Mouse (Mus musculus): ENCODE measurements around the gene Kctd17. TPM values are rescaled to one million over a fixed set of nuclear protein-coding genes. Genes with fewer than 3 reads are reported as not detected.

Gene Kctd17
- polyA plus RNA-seq, 1 experiment: 380 TPM

GRCm38 (mm10) chr15:78413083-78413718 lies 15.2 kb upstream of the Kctd17 start:
- DNase-seq (ENCODE audit: extremely low spot score in 1 of 2, low spot score in 1 of 2): no peak

GRCm38 (mm10) chr15:78413719-78414117 lies 14.6 kb upstream of the Kctd17 start:
- DNase-seq (ENCODE audit: extremely low spot score in 1 of 2, low spot score in 1 of 2): no peak

DNA sequence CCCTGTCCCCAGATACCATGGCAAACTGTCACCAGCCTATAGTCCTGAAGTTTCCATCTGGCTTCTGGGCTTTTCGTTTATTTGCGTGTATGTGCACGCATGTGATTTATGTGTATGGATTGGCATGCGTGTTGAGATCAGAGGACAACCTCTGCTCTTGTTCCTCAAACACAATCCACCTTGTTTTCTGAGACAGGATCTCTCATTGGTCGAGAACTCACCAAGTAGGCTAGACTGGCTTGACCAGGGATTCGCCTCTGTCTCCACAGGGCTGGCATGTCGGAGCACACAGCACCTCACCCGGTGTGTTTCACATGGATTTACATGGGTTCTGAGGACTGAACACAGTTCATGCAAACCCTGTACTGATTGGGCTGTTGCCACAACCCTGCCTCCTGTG lies 14.2 kb upstream of the Kctd17 start:
- no peak for DNase-seq (ENCODE audit: extremely low spot score in 1 of 2, low spot score in 1 of 2)

- no peak for DNase-seq (ENCODE audit: extremely low spot score in 1 of 2, low spot score in 1 of 2)
These were observed 11.4 kb upstream of the Kctd17 start for GRCm38 (mm10) chr15:78416937-78417336.

DNA sequence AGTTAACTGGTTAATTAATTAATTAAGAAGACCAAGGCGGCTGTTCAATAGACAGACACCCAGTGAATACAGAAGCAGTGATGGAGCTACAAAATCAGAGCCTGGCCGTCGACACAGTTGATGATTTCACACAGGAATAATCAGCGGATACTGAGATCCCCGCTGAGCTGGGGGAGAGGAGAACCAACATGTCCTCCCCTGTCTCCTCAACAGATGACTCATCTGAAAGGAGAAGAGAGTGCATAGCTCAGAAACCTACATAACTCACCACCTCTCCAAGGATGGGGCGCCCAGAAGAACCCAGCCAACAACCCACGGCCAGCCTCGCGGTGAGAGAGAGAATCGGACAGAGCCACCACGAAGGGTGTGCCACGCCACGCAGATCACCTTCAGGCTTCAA lies 8.0 kb upstream of the Kctd17 start:
- DNase-seq (ENCODE audit: extremely low spot score in 1 of 2, low spot score in 1 of 2): no peak

- peak in 1 of 2 experiments; percentile 92 for DNase-seq (ENCODE audit: extremely low spot score in 1 of 2, low spot score in 1 of 2)
These were observed 6.1 kb upstream of the Kctd17 start for GRCm38 (mm10) chr15:78422046-78422956.

DNA sequence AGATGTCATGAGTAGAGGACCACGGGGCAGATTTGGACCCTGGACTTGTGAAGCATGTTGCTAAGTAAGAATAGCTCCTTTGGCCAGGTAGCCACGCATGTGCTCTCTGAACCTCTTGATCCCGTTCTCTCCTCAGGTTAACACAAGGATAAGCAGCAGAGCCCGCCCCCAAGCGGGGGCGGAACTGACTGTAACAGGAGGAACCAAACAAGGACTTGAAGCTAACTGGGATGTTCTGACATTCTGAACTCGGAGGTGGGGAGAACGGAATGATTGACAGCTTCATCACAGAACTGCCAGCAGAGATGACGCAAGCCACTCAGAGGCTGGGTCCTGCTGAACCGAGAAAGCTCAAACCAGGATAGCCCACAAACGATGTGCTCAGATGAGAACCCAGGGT lies 3.9 kb upstream of the Kctd17 start:
- DNase-seq (ENCODE audit: extremely low spot score in 1 of 2, low spot score in 1 of 2): no peak

- no peak for DNase-seq (ENCODE audit: extremely low spot score in 1 of 2, low spot score in 1 of 2)
These were observed 3.1 kb upstream of the Kctd17 start for GRCm38 (mm10) chr15:78425230-78425629.

DNA sequence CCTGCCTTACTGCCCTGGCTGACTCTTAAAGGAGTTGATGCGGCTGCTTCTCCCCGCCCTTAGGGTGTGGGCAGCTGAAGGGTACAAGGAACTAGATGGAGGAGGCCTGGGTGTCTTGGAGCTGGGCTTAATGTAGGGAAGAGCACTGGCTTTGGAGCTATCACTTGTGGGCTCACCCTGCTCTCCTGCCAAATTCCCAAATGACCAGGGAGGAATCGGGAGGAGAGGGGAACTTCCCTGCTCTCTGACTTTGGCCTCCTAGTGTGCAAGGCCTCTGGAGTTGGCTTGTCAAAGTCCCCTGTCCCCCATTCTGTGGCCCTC lies 735 bp downstream of the Kctd17 start:
- DNase-seq (ENCODE audit: extremely low spot score in 1 of 2, low spot score in 1 of 2): no peak

GRCm38 (mm10) chr15:78429871-78430622 lies 1.7 kb downstream of the Kctd17 start:
- DNase-seq (ENCODE audit: extremely low spot score in 1 of 2, low spot score in 1 of 2): no peak

- no peak for DNase-seq (ENCODE audit: extremely low spot score in 1 of 2, low spot score in 1 of 2)
These were observed 2.5 kb downstream of the Kctd17 start for GRCm38 (mm10) chr15:78430874-78431273.

- no peak for DNase-seq (ENCODE audit: extremely low spot score in 1 of 2, low spot score in 1 of 2)
These were observed 3.3 kb downstream of the Kctd17 start for GRCm38 (mm10) chr15:78431541-78432121.

- DNase-seq (ENCODE audit: extremely low spot score in 1 of 2, low spot score in 1 of 2): peak in 1 of 2 experiments; percentile 75
These were observed 6.6 kb downstream of the Kctd17 start for GRCm38 (mm10) chr15:78434896-78435520.

DNA sequence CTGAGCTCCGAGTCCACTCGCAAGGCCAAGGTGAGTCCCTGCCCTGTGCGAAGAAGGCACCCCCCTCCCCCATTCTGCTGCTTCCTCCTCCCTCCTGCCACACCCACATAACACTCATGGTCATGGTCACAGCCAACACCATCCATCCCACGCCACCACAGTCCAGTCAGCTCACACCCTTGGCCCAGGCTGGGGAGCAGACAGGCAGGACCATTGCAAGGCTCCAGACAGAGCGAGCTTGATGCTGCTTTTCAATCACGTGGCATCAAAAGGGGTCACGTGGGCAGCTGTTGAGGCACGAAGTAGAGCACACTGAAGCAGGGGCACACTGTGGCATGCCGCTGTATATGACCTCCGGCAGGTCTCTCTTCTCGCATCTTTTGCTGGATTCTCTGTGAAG lies 7.3 kb downstream of the Kctd17 start:
- DNase-seq (ENCODE audit: extremely low spot score in 1 of 2, low spot score in 1 of 2): no peak

GRCm38 (mm10) chr15:78436380-78437192 lies 8.2 kb downstream of the Kctd17 start:
- peak; percentile 88 to 95 for DNase-seq (ENCODE audit: extremely low spot score in 1 of 2, low spot score in 1 of 2)

GRCm38 (mm10) chr15:78437237-78438017 lies 9.1 kb downstream of the Kctd17 start:
- DNase-seq (ENCODE audit: extremely low spot score in 1 of 2, low spot score in 1 of 2): peak; percentile 74 to 76

GRCm38 (mm10) chr15:78438018-78438394 lies 9.6 kb downstream of the Kctd17 start:
- no peak for DNase-seq (ENCODE audit: extremely low spot score in 1 of 2, low spot score in 1 of 2)

- DNase-seq (ENCODE audit: extremely low spot score in 1 of 2, low spot score in 1 of 2): no peak
These were observed 10.1 kb downstream of the Kctd17 start for GRCm38 (mm10) chr15:78438505-78438904.

DNA sequence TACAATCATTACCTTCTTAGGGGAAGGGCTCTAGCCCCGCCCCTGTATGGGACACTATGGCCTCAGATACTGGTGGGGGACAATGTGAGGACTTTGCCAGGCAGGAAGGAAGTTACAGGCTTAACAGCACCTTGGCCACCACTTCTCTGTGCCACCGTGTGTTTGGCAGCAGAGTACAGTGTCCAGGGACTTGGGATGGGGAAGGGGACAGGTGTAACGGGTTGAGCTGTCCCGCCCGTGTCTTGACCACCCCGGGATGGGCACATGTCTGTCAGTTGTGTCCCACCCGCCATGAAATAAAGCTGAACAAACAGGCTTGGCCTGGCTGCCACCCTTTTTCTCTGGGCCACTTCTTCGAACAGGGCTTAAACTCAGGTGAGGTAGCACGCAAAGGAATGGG lies 10.6 kb downstream of the Kctd17 start:
- no peak for DNase-seq (ENCODE audit: extremely low spot score in 1 of 2, low spot score in 1 of 2)

All from frontal cortex, adult 2 months (tissue).